Mouse (Mus musculus) ES-Bruce4 (cell line): ENCODE data around the gene Cdh18. TPM values are rescaled to one million over a fixed set of nuclear protein-coding genes. Genes with fewer than 3 reads are reported as not detected.
"Not testable (repeated sequence)": the region's sequence is repeated elsewhere in the genome, so short reads cannot be mapped to it uniquely, and the experiment has no call there.

Source experiments
- H3K27ac ChIP-seq: 2 replicates; pipeline ENCODE4 v1.5.1; 2012; ENCODE audit warnings: low read length, inconsistent platforms; ENCODE audit not compliant: insufficient read depth
- H3K27me3 ChIP-seq: 2 replicates; pipeline ENCODE4 v1.6.1; 2012; ENCODE audit warnings: mild to moderate bottlenecking, low read length, inconsistent platforms; ENCODE audit not compliant: control insufficient read depth, poor library complexity, insufficient read depth, severe bottlenecking
- H3K36me3 ChIP-seq: 2 replicates; pipeline ENCODE4 v1.6.1; 2012; ENCODE audit warnings: inconsistent platforms, mild to moderate bottlenecking, low read length, moderate library complexity; ENCODE audit not compliant: control insufficient read depth, poor library complexity, insufficient read depth, severe bottlenecking
- H3K4me1 ChIP-seq: one replicate; pipeline ENCODE4 v1.8.1; 2011; ENCODE audit warnings: low read length; ENCODE audit not compliant: control insufficient read depth, insufficient read depth
- H3K4me3 ChIP-seq: 2 replicates; pipeline ENCODE4 v1.5.1; 2011; ENCODE audit warnings: low read depth, mild to moderate bottlenecking, low read length
- H3K9ac ChIP-seq: 2 replicates; pipeline ENCODE4 v1.6.1; 2012; ENCODE audit warnings: low read depth, mild to moderate bottlenecking, inconsistent platforms; ENCODE audit not compliant: poor library complexity, severe bottlenecking
- H3K9me3 ChIP-seq: replicated peaks from 2 replicates; pipeline ENCODE4 v1.6.1; 2012; ENCODE audit warnings: mild to moderate bottlenecking, low read length, inconsistent platforms; ENCODE audit not compliant: control insufficient read depth, poor library complexity, insufficient read depth, severe bottlenecking
- CTCF ChIP-seq: IDR thresholded peaks from one replicate; pipeline ENCODE4 v1.8.1; 2011; ENCODE audit warnings: low read depth, low read length
- EP300 ChIP-seq: IDR thresholded peaks from 2 replicates; pipeline ENCODE4 v1.6.1; 2011; ENCODE audit warnings: low read depth, low read length; ENCODE audit not compliant: insufficient read depth
- POLR2A ChIP-seq: IDR thresholded peaks from one replicate; pipeline ENCODE4 v1.8.1; 2011; ENCODE audit warnings: low read length; ENCODE audit not compliant: insufficient read depth
- polyA plus RNA-seq: library from polyadenylated mRNA; stranded (reverse); fragments of >200 nt; gene quantifications from 2 replicates; pipeline ENCODE4 v1.2.4, GENCODE M21; 2011; ENCODE audit warnings: low read depth; ENCODE audit not compliant: missing spikeins, insufficient read depth, insufficient read length

The Cdh18 gene
- polyA plus RNA-seq, 1 experiment: not detected

DNA sequence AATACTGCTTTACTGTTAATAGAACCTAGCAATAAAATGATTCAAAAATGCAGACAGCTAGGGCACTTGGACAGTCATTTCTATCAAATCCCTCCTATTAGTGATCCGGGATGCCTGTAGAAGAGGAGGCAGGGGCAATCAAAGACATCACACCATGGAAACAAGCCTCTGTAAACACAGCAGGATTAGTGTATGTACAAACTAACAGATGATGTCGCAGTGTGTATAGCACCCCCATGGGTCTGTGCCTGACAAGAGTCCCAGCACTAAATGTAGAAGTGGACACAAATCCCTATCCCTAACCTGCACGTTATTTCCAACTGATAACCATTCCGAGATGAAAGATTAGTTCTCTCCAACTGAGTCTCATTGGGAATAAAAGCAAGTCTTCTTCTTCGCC, 547.8 kb downstream of the Cdh18 start:
- H3K9ac ChIP-seq: no peak overlapping the region
- no peak overlapping the region for H3K4me3 ChIP-seq
- no peaks in the 10 kb centered on the region for H3K36me3 ChIP-seq
- H3K27ac ChIP-seq: no peak overlapping the region
- no peaks in the 10 kb centered on the region for H3K4me1 ChIP-seq
- H3K9me3 ChIP-seq: no peaks in the 10 kb centered on the region
- H3K27me3 ChIP-seq: no peaks in the 10 kb centered on the region; the same call in 1 of the 2 replicates
- TF ChIP-seq POLR2A: no peak
- TF ChIP-seq EP300: no peak
- no peak for TF ChIP-seq CTCF

DNA sequence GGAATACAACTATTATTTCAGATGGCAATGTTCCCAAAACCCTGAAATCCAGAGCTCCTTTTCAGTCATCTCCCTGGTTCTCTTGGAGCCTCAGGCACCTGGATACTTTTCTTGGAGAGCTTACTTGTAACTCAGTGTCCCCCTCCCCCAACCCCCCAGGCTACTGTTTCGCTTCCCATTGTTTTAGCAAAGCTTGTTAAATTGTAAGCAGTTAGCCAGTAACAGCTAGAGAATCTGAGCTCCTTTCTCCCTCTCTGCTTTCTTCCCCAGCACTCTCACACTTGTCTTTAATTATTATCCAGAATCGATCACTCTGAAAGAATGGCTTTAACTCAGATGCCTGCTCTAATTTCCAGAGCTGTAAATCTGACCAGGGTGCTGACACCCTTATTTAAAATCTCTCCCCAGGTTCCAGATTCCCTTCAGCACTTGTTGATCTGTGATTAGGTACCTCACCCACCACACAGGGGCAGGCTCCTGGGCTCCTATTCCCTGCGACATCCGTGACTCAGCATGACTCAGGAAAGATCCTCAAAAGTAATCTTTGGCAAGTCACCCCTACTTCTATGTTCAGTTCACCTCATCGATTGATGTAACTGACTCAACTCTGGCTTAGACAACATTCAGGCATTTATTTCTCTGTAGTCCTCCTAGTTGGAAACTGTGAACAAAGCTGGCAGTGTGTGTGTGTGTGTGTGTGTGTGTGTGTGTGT, 556.0 kb downstream of the Cdh18 start:
- peaks cover 2% of the 10 kb centered on the region for H3K4me1 ChIP-seq
- no peak overlapping the region for H3K4me3 ChIP-seq
- H3K9ac ChIP-seq: no peak overlapping the region
- H3K27me3 ChIP-seq: no peaks in the 10 kb centered on the region; the same call in 1 of the 2 replicates
- no peaks in the 10 kb centered on the region for H3K9me3 ChIP-seq
- no peak overlapping the region; the same call in 1 of the 2 replicates for H3K27ac ChIP-seq
- TF ChIP-seq POLR2A (no peak), EP300 (no peak), CTCF (no peak)
- no peaks in the 10 kb centered on the region for H3K36me3 ChIP-seq

DNA sequence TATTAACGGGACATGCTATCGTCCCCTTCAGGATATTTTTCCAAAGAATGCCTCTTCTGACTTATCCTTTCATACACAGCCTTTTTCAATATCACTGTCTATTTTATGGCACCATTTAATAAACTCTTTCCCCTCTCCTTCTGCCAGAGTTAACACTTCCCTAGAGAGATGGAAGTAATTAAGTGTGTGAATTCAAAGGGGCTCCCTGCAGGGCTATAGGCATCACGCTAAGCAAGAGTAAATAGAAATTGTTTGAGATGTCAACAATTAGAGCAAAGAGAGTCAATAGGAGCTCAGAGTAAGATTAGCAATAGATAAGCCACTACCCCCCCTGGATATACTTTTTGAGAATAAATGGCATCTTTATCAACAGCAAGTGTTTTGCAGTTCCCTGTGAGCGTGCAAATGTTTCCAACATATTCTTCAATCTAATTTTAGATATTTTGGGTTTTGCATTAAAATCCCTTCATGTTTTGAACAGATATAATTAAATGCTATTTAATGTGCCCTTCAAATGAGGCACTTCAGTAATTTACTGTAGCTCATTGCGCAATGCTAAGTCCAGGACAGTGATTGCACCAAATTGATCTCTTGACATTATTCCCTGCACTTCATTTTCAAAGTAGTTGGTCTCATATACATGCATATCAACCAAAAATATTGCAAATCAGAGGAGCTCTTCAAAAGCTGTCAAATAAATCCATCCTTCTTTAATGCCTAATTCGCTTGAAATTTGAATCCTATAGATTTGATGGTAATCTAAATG, 586.3 kb downstream of the Cdh18 start:
- no peaks in the 10 kb centered on the region for H3K36me3 ChIP-seq
- TF ChIP-seq POLR2A: no peak
- TF ChIP-seq EP300: no peak
- no peak for TF ChIP-seq CTCF
- H3K9ac ChIP-seq: no peak overlapping the region
- no peak overlapping the region for H3K4me3 ChIP-seq
- no peaks in the 10 kb centered on the region for H3K9me3 ChIP-seq
- no peaks in the 10 kb centered on the region for H3K27me3 ChIP-seq
- no peak overlapping the region for H3K27ac ChIP-seq
- no peaks in the 10 kb centered on the region for H3K4me1 ChIP-seq

DNA sequence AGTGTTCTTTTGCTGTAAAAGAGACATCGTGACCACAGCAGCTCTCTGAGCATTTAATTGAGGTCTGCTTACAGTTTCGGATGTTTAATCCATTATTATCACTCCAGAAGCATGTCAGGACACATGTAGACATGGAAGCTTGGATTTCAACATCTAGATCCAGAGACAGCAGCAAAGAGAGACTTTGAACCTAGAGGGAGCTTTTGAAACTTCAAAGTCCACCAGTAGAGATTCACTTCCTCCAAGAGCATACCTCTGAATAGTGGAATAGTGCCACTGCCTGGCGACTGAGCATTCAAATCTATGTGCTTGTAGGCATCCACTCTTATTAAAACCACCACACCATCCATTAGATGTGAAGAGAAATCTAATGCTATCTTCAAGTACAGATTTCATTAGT, 588.1 kb downstream of the Cdh18 start:
- Histone ChIP-seq H3K4me1 (no peaks in the 10 kb centered on the region), H3K27me3 (no peaks in the 10 kb centered on the region), H3K4me3 (no peak overlapping the region), H3K36me3 (no peaks in the 10 kb centered on the region), H3K27ac (no peak overlapping the region), H3K9ac (no peak overlapping the region), H3K9me3 (no peaks in the 10 kb centered on the region)
- TF ChIP-seq CTCF (no peak), EP300 (no peak), POLR2A (no peak)

DNA sequence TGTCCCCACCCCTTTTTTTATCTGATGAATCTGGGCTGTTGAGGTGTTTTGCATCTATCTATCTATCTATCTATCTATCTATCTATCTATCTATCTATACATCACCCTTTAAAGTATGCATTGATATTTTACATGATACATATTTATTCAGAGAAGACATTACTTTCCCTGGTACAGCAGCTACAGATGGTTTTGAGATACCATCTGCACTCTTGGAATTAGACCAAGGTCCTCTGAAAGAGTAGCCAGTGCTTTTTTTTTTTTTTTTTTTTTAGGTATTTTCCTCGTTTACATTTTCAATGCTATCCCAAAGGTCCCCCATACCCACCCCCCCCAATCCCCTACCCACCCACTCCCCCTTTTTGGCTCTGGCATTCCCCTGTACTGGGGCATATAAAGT, 594.1 kb downstream of the Cdh18 start:
- not testable (repeated sequence) for H3K36me3 ChIP-seq, H3K4me3 ChIP-seq, H3K9ac ChIP-seq, H3K27ac ChIP-seq, H3K27me3 ChIP-seq, H3K9me3 ChIP-seq, H3K4me1 ChIP-seq

DNA sequence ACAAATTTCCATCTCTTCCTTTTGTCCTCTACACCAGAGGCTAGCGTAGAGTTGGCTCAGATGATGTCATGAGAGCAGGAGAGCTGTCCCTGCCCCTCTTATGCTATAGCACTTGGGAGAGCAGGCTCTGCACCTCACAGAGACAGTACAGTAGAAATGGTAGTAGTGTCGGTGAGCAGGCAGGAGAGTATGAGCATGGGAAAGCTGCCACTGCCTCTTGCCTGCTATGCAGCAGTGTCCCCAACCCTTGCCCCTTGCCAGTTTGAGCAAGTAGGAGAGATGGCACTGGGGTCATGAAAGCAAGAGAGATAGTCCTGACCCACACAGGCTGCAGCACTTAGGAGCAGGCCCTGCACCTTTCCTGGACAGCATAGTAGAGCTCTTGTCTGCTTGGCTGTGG, 607.1 kb downstream of the Cdh18 start:
- Histone ChIP-seq H3K4me1 (no peaks in the 10 kb centered on the region), H3K27me3 (no peaks in the 10 kb centered on the region), H3K9ac (no peak overlapping the region), H3K36me3 (no peaks in the 10 kb centered on the region), H3K27ac (no peak overlapping the region), H3K9me3 (no peaks in the 10 kb centered on the region), H3K4me3 (no peak overlapping the region)
- TF ChIP-seq POLR2A (no peak), EP300 (no peak)
